In genomic region chr12:27083089-27083488, GRCm38 (mm10) we compare ENCODE assay signal across 9 mouse cellular contexts.
DNase-seq lines count a peak whose midpoint lies in the region; ATAC-seq lines count a peak whose summit lies in the region.
"Had no signal": no experiment of that assay in that cellular context is flagged by ENCODE, and none has a peak within 500 bp of the region (broad histone marks: within the 10 kb centered on the region; RNA-seq: fewer than 3 reads in every experiment).

No protein-coding gene starts in this region.

- no peak overlapping the region for H3K27ac ChIP-seq in heart, embryonic 15.5 days
- H3K27ac ChIP-seq in hindbrain, embryonic 12.5 days, result peak overlapping the region; percentile 99
- peak overlapping the region; percentile 96 for H3K27ac ChIP-seq in midbrain, embryonic 10.5 days (replicated peaks)

- WGBS in heart, embryonic 15.5 days, result 6% methylated on average over 6 of the region's 8 CpGs
- 2% methylated on average over 7 of the region's 8 CpGs for WGBS in hindbrain, embryonic 12.5 days
- 3% methylated on average over 8 of the region's 8 CpGs for WGBS in midbrain, embryonic 10.5 days

- H3K9me3 ChIP-seq in heart, embryonic 15.5 days (replicated peaks), result no peaks in the 10 kb centered on the region
- H3K9me3 ChIP-seq in hindbrain, embryonic 12.5 days (replicated peaks), result no peaks in the 10 kb centered on the region
- H3K9me3 ChIP-seq in midbrain, embryonic 10.5 days (replicated peaks), result no peaks in the 10 kb centered on the region

- no peak for DNase-seq in heart, postnatal 36 days
- DNase-seq in cerebellum, postnatal 10 days, result peak; percentile 80 to 83
- peak; percentile 78 for DNase-seq in midbrain, embryonic 10.5 days (ENCODE audit: low spot score)
- DNase-seq in ovary, postnatal 14 days (ENCODE audit: low spot score), result no peak

- peaks cover 10% of the 10 kb centered on the region for H3K4me1 ChIP-seq in heart, embryonic 15.5 days (replicated peaks)
- H3K4me1 ChIP-seq in hindbrain, embryonic 12.5 days, result peaks cover 50% of the 10 kb centered on the region
- H3K4me1 ChIP-seq in midbrain, embryonic 10.5 days, result peaks cover 64% of the 10 kb centered on the region

- peak overlapping the region; percentile 64 for H3K4me2 ChIP-seq in heart, embryonic 15.5 days
- H3K4me2 ChIP-seq in hindbrain, embryonic 12.5 days (replicated peaks), result peak overlapping the region; percentile 54

- H3K9ac ChIP-seq in heart, embryonic 15.5 days, result no peak overlapping the region
- peak overlapping the region; percentile 59 for H3K9ac ChIP-seq in hindbrain, embryonic 12.5 days

- intact Hi-C loops in heart, postnatal 36 days (cut with DNase I), result no loop called here

- peak overlapping the region; percentile 32 for H3K4me3 ChIP-seq in heart, embryonic 15.5 days
- H3K4me3 ChIP-seq in hindbrain, embryonic 12.5 days, result peak overlapping the region; percentile 20
- H3K4me3 ChIP-seq in midbrain, embryonic 10.5 days, result peak overlapping the region; percentile 51

- H3K27me3 ChIP-seq in heart, embryonic 15.5 days, result no peaks in the 10 kb centered on the region
- no peaks in the 10 kb centered on the region for H3K27me3 ChIP-seq in hindbrain, embryonic 12.5 days
- no peaks in the 10 kb centered on the region for H3K27me3 ChIP-seq in midbrain, embryonic 10.5 days (ENCODE audit: low read depth, poor library complexity, severe bottlenecking)

- ATAC-seq in heart, embryonic 15.5 days (replicated peaks; ENCODE audit: insufficient number of reproducible peaks, insufficient read depth, low FRiP score, low read depth), result no peak
- ATAC-seq in hindbrain, embryonic 12.5 days (ENCODE audit: low FRiP score), result peak; percentile 89
- no peak for ATAC-seq in inflammation-experienced regulatory T-cells, adult 6 months
- no peak for ATAC-seq in erythroblast, adult 5-6 weeks (replicated peaks; ENCODE audit: low FRiP score, poor library complexity, severe bottlenecking)

- H3K36me3 ChIP-seq in heart, embryonic 15.5 days, result no peaks in the 10 kb centered on the region
- H3K36me3 ChIP-seq in hindbrain, embryonic 12.5 days, result no peaks in the 10 kb centered on the region
- no peaks in the 10 kb centered on the region for H3K36me3 ChIP-seq in midbrain, embryonic 10.5 days
- H3K36me3 ChIP-seq: G1E had no signal

Comparison
In these comparisons a context has a peak if more than half of its experiments do, and no peak if none do; other contexts are left out.
1. DNase-seq: peak in cerebellum, postnatal 10 days (2 of 2) and midbrain, embryonic 10.5 days (single experiment); none in heart, postnatal 36 days (0 of 2) and ovary, postnatal 14 days (single experiment).
2. Peak in every context shown above with its lines, with median percentiles within 50 percentile points of each other: H3K4me3 ChIP-seq.